Mouse (Mus musculus) cerebellum, adult (tissue): Measurements from ENCODE around the gene Slc26a1.

ENCODE experiments used
- ATAC-seq: cut with Nextera tagmentation; 2 replicates; pipeline ENCODE4 v1.9.2; 2017; ENCODE audit warnings: mild to moderate bottlenecking, moderate library complexity, mixed read lengths; ENCODE audit not compliant: insufficient number of reproducible peaks, low FRiP score, low TSS enrichment

The Slc26a1 gene

DNA sequence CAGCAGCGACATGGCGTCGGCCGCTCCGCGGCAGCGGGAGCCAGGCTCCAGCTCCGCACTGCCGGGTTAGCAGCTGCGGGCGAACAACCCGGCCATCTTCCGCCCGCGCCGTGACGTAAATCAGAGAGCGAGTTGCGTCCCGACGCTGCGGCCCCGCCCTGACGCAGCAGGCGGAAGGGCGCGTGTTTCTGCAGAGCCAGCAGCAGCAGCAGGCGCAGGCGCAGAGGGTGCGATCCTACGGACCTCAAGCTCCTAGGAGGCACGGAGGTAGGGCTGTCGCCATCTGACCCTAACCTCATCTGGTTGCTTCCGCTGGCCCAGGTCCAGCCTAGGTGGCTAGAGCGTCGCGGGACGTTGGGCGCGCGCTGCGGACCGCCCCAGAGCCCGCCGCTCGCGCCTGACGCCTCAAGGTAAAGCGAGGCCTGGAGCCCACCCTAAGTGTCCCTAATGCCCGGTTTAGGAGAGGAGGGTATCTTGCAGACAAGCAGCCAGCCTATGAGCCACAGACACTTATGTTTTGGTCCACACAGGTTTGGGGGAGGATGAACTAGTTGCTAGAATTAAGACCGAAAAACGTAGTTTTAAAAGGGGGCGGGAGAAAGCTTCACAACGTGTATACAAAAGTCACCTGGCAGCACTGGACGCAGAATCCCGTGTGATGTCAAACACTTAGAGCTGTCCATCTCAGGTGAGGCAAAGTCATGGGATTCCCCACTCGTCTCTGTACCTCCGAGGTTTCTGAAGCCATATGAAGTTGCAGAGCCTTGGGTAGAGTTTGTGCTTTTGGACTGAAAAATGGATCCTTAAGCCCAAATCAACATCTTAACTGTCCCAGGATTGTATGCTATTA is 45.5 kb downstream of the Slc26a1 start, which contains the start of the genes Gak and Tmem175:
Gene Gak, minus strand, starts transcription at position 122 of the 850 bp plus-strand sequence.
Gene Tmem175, plus strand, starts transcription at position 137 of the 850 bp plus-strand sequence.
- ATAC-seq: peak; percentile 98

DNA sequence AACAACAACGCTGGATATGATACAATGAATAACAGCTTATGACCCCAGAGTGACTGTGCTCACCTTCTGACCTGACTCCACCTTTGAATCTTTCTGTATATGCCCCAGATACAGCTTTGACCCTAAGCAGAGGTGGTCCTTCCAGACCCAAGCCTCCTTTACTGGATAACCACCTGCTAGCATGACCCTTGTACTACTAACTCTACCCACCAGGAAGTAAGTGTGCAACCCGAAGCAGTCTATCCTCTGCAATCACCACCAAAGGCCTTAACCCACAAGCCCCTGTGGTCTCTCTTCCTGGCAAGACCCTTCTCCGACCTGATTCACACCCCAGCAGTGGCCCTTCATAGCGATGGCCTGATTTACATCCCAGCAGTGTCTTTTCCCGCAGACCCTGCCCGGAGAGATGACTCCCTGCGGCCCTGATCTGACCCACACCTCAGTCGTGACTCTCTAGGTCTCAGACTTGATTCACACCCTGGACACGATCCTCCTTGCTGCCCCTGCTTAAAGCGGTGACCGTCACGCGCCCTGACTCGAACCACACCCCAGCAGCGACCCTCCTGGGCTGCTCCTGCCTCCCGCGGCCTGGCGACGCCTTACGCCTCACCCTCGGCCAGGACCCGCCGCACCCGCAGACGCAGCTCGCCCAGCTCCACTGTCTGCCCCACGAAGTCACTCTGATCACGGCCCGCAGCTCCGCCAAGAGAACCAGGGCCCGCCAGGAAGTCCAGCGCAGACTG is 46.3 kb downstream of the Slc26a1 start:
- peak; percentile 77; the same call in 1 of the 2 replicates for ATAC-seq

DNA sequence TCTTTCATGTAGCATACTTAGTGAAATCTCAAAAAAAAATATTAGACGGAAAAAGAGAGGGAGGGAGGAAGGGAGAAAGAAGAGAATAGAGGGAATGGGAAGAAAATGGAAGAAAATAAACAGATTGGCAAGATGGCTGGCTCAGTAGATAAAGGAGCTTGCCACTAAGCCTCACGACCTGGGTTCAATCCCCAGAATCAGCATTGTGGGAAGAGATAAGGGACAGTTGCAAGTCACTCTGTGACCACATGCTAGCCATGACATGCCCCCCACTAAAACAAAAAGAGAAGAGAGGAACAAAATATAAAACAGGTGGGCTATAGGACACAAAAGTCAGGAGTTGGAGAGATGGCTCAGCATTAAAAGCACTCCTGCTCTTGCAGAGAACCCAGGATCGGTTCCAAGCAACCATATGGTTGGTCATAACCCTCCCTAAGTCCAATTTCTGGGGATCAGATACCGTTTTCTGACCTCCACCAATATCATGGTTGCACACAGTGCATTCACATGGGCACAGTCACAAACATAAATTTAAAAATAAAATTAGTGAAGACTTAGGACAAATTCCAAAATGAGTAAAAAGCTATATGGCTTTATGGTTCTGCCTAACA is 49.2 kb downstream of the Slc26a1 start:
- no peak for ATAC-seq

DNA sequence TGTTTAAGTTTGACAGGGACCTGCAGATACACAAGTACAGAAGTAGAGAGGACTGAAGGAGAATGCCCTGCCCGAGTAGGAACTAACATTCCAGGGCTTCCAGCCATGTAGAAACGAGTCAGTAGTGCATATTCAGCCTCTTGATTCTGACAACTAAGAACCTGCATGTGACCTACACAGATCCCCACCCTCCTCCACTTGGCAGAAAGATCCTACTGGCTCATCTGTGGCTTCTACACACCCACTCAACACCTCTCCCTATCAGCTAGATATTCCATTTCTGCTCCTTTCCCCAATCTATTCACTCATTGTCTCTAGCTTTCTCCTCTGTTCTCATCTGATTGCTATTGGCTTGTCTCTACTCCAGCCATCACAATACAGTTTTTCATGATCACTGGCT is 53.5 kb downstream of the Slc26a1 start:
- no peak for ATAC-seq
